9 mouse cellular contexts compared by ENCODE assay signal in the genomic region with DNA sequence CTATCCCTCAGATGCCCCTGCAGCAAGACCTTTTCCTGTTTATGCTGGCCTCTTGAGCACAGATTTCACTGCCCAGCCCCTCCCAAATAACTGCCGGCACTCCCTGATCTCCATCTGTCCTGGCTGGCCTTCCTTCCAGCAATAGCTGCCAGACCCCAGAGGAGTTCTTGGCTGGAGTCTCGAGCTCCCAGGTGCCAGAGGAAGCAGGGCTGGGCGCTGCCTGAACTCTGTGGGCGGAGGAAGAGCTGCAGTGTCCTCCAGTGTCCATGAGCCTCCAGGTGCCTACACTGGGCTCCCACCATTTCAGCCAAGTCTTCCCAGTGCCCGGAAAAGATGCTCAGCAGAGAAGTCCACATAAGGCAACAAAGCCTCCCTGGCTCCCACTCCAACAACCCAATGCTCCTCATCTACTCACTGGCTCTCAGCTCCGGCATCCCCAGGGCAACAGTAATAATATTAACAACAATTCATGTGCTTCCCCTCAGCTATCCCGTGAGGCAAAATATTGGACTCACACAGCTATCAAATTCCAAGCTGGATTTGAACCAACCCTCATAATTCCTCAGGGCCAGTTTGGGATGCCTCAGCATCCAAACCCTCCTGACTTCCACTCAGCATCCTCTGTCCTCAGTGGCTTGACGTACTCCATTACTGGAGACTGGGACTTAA. TPM values are rescaled to one million over a fixed set of nuclear protein-coding genes. Genes with fewer than 3 reads are reported as not detected.
DNase-seq lines count a peak whose midpoint lies in the region; ATAC-seq and TF ChIP-seq lines count a peak whose summit lies in the region.
"Had no signal": no experiment of that assay in that cellular context is flagged by ENCODE, and none has a peak within 500 bp of the region (broad histone marks: within the 10 kb centered on the region; RNA-seq: fewer than 3 reads in every experiment).

No protein-coding gene starts in this region.

- no peaks in the 10 kb centered on the region for H3K9me3 ChIP-seq in hindbrain, postnatal 0 days (ENCODE audit: low read length)
- no peaks in the 10 kb centered on the region for H3K9me3 ChIP-seq in hindbrain, embryonic 13.5 days
- H3K9me3 ChIP-seq in midbrain, embryonic 10.5 days (replicated peaks): no peaks in the 10 kb centered on the region
- H3K9me3 ChIP-seq: midbrain, embryonic 12.5 days had no signal

- H3K36me3 ChIP-seq in hindbrain, postnatal 0 days (ENCODE audit: insufficient read depth, low read length): no peaks in the 10 kb centered on the region
- H3K36me3 ChIP-seq in hindbrain, embryonic 13.5 days: peaks cover 1% of the 10 kb centered on the region
- H3K36me3 ChIP-seq in midbrain, embryonic 10.5 days: 0 out of 2 replicates have a peak, but pooled peaks cover 9% of the 10 kb centered on the region
- H3K36me3 ChIP-seq: midbrain, embryonic 12.5 days had no signal

- TF ChIP-seq CTCF in hindbrain, postnatal 0 days (IDR thresholded peaks at IDR 0.05; ENCODE audit: low read depth): no peak

- H3K4me2 ChIP-seq in hindbrain, postnatal 0 days (ENCODE audit: low read depth, low read length): no peak overlapping the region
- no peak overlapping the region for H3K4me2 ChIP-seq in hindbrain, embryonic 13.5 days
- H3K4me2 ChIP-seq: midbrain, embryonic 12.5 days had no signal

- no peaks in the 10 kb centered on the region for H3K4me1 ChIP-seq in hindbrain, postnatal 0 days (ENCODE audit: insufficient read depth, low read length)
- H3K4me1 ChIP-seq in hindbrain, embryonic 13.5 days (replicated peaks): peaks cover 8% of the 10 kb centered on the region; the same call in 1 of the 2 replicates
- H3K4me1 ChIP-seq in midbrain, embryonic 10.5 days: no peaks in the 10 kb centered on the region
- H3K4me1 ChIP-seq: midbrain, embryonic 12.5 days had no signal

- WGBS in hindbrain, postnatal 0 days: 42% methylated on average over 8 of the region's 8 CpGs
- WGBS in hindbrain, embryonic 13.5 days: 70% methylated on average over 8 of the region's 8 CpGs
- WGBS in midbrain, embryonic 10.5 days: 77% methylated on average over 8 of the region's 8 CpGs

- no peak overlapping the region for H3K4me3 ChIP-seq in hindbrain, postnatal 0 days (ENCODE audit: low read length)
- no peak overlapping the region for H3K4me3 ChIP-seq in hindbrain, embryonic 13.5 days
- H3K4me3 ChIP-seq in midbrain, embryonic 10.5 days: no peak overlapping the region
- H3K4me3 ChIP-seq: midbrain, embryonic 12.5 days had no signal

- H3K27me3 ChIP-seq in hindbrain, postnatal 0 days (ENCODE audit: insufficient read depth, low read length): no peaks in the 10 kb centered on the region
- H3K27me3 ChIP-seq in hindbrain, embryonic 13.5 days: no peaks in the 10 kb centered on the region
- no peaks in the 10 kb centered on the region for H3K27me3 ChIP-seq in midbrain, embryonic 10.5 days (ENCODE audit: low read depth, poor library complexity, severe bottlenecking)
- H3K27me3 ChIP-seq: midbrain, embryonic 12.5 days had no signal

- DNase-seq in hindbrain, postnatal 0 days (ENCODE audit: low spot score): peak; percentile 74
- peak; percentile 95 to 97 for DNase-seq in cerebellum, adult 18-20 months
- DNase-seq in heart, adult 8-10 months (ENCODE audit: low spot score): peak; percentile 88
- peak; percentile 88 to 90 for DNase-seq in lung, adult 18-20 months
- DNase-seq in right cerebral cortex, adult 18-20 months: no peak
- no peak for DNase-seq in midbrain, embryonic 10.5 days (ENCODE audit: low spot score)

- H3K9ac ChIP-seq in hindbrain, postnatal 0 days (replicated peaks; ENCODE audit: low read length): no peak overlapping the region
- no peak overlapping the region for H3K9ac ChIP-seq in hindbrain, embryonic 13.5 days
- H3K9ac ChIP-seq: midbrain, embryonic 12.5 days had no signal

- H3K27ac ChIP-seq in hindbrain, postnatal 0 days: no peak overlapping the region; the same call in 1 of the 2 replicates
- no peak overlapping the region for H3K27ac ChIP-seq in hindbrain, embryonic 13.5 days
- H3K27ac ChIP-seq in midbrain, embryonic 10.5 days (replicated peaks): no peak overlapping the region
- H3K27ac ChIP-seq: midbrain, embryonic 12.5 days had no signal

- peak; percentile 68; the same call in 1 of the 2 replicates for ATAC-seq in hindbrain, postnatal 0 days
- ATAC-seq in hindbrain, embryonic 13.5 days (ENCODE audit: low FRiP score): no peak
- no peak for ATAC-seq in granulocyte monocyte progenitor cell, adult 5-6 weeks (replicated peaks; ENCODE audit: poor library complexity, severe bottlenecking)

RNA-seq across cellular contexts. Expression of gene Il20rb, which starts 15.5 kb away (rescaled TPM):
- 2.1 and 2.4 TPM in 2 replicates for total RNA-seq in hindbrain, postnatal 0 days (2014; rRNA removed)
- polyA plus RNA-seq in hindbrain, postnatal 0 days (2015; fragmentation: Nextera tagmentation; extraction: Ambion mirVana): 2.3 and 2.7 TPM in 2 replicates
- polyA plus RNA-seq in hindbrain, embryonic 13.5 days (2015; fragmentation: Nextera tagmentation; extraction: Ambion mirVana): 0.53 and 0.63 TPM in 2 replicates
- 1 to 10 TPM in 3 of 4 experiments, under 1 TPM in 1; 0.97 to 1.7 (median 1.2) TPM for total RNA-seq in heart, adult 8-10 months (2022)
- 0.84 and 4.0 TPM in 2 replicates for total RNA-seq in granulocyte monocyte progenitor cell, adult 5-6 weeks (2014; fragmentation: Nextera tagmentation)
- total RNA-seq in granulocyte monocyte progenitor cell, adult 5-6 weeks (2017): 0.13 and 2.0 TPM in 2 replicates
- polyA plus RNA-seq in midbrain, embryonic 10.5 days (2016; fragmentation: Nextera tagmentation; extraction: Ambion mirVana): 0.80 and 0.98 TPM in 2 replicates

Comparison
In these comparisons a context has a peak if more than half of its experiments do, and no peak if none do; other contexts are left out.
1. DNase-seq: peak in hindbrain, postnatal 0 days (single experiment), cerebellum, adult 18-20 months (2 of 2), heart, adult 8-10 months (single experiment) and lung, adult 18-20 months (2 of 2); none in right cerebral cortex, adult 18-20 months (single experiment) and midbrain, embryonic 10.5 days (single experiment).